Mouse (Mus musculus): ENCODE results near the gene 1700017B05Rik.

- TF ChIP-seq GATA1 (IDR thresholded peaks at IDR 0.05; ENCODE audit: low read length) = no peak
- TF ChIP-seq TAL1 (IDR thresholded peaks at IDR 0.05; ENCODE audit: low read length) = no peak
Observed at GRCm38 (mm10) chr9:57254823-57255495, 7.5 kb downstream of the 1700017B05Rik start.

Data from erythroblast, embryonic 14.5 days (primary cell).